Mouse (Mus musculus): ENCODE data around the gene Akap8.

The Akap8 gene

GRCm38 (mm10) chr17:32281611-32282310 is 39.3 kb downstream of the Akap8 start:
- no peak for DNase-seq

GRCm38 (mm10) chr17:32281126-32281525 is 39.9 kb downstream of the Akap8 start:
- DNase-seq: no peak

GRCm38 (mm10) chr17:32280575-32280974 is 40.5 kb downstream of the Akap8 start:
- DNase-seq: no peak

- no peak for DNase-seq
Observed at GRCm38 (mm10) chr17:32277201-32277600, 43.8 kb downstream of the Akap8 start.

- DNase-seq: no peak
Observed at GRCm38 (mm10) chr17:32275568-32275967, 45.5 kb downstream of the Akap8 start.

GRCm38 (mm10) chr17:32269151-32269550 is 51.9 kb downstream of the Akap8 start:
- no peak for DNase-seq

GRCm38 (mm10) chr17:32268540-32268960 is 52.5 kb downstream of the Akap8 start:
- no peak for DNase-seq

GRCm38 (mm10) chr17:32268096-32268495 is 52.9 kb downstream of the Akap8 start:
- no peak for DNase-seq

- DNase-seq: no peak
Observed at GRCm38 (mm10) chr17:32267617-32268016, 53.4 kb downstream of the Akap8 start.

GRCm38 (mm10) chr17:32263672-32264071 is 57.4 kb downstream of the Akap8 start:
- DNase-seq: no peak

- no peak for DNase-seq
Observed at GRCm38 (mm10) chr17:32262831-32263559, 58.0 kb downstream of the Akap8 start.

- DNase-seq: no peak
Observed at GRCm38 (mm10) chr17:32258869-32259268, 62.2 kb downstream of the Akap8 start.

- no peak for DNase-seq
Observed at GRCm38 (mm10) chr17:32257944-32258343, 63.1 kb downstream of the Akap8 start.

- no peak for DNase-seq
Observed at GRCm38 (mm10) chr17:32257452-32257851, 63.6 kb downstream of the Akap8 start.

- no peak for DNase-seq
Observed at GRCm38 (mm10) chr17:32256896-32257295, 64.1 kb downstream of the Akap8 start.

Measured in kidney, postnatal 10 days (tissue).